Mouse (Mus musculus) layer of hippocampus, adult 9-10 months (tissue): Measurements from ENCODE around the gene Nelfe.

ENCODE experiments used
- DNase-seq: peaks from one replicate; pipeline ENCODE4 v3.0.0; 2022; ENCODE audit warnings: low spot score

The Nelfe gene

GRCm38 (mm10) chr17:34847192-34847591 lies 3.0 kb upstream of the Nelfe start:
- no peak for DNase-seq

DNA sequence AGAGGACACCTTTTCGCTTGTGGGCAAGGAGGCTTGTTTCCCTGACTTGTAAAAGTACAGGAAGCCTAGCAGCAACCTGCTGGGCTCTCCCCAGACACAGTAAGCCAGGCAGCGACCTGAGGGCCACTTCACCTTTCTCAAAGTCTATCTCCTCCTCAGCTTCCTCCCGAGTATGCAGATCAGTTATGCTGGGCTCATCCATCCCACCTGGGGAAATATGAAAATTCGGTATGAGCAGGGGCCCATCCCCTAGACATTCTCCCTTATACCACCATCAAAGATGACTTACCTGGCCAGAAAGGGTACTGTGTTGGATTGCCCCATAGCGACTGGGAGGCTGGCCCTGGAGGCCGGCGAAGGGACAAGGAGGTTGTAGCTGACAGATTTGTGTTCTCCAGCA lies 2.6 kb upstream of the Nelfe start:
- DNase-seq = no peak

DNA sequence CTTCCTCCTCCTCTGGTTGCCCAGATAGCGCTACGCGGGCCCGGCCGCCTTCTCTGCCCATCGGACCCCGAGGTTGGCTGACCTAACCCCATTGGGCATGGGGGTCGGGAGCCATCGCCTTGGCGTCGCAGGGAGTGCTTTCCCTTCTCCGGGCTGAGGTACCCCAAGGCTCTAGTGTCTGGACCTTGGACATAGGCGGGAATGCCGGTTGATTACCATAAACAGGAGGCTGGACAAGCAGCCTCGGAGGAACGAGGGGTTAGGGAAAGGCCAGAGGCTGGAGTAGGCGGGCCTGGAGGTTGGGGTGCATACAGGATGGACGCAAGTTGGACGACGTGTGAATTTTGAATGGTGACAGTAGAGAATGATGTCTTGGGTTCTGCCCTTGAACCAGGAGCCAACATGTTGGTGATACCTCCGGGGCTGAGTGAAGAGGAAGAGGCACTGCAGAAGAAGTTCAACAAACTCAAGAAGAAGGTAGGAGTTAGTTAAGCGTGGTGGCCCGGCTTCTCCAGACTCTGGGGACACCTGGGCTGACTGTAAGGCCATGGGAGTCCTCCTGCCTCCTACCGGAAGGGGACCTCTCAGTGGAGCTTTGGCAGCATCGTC lies 430 bp downstream of the Nelfe start:
- no peak for DNase-seq

DNA sequence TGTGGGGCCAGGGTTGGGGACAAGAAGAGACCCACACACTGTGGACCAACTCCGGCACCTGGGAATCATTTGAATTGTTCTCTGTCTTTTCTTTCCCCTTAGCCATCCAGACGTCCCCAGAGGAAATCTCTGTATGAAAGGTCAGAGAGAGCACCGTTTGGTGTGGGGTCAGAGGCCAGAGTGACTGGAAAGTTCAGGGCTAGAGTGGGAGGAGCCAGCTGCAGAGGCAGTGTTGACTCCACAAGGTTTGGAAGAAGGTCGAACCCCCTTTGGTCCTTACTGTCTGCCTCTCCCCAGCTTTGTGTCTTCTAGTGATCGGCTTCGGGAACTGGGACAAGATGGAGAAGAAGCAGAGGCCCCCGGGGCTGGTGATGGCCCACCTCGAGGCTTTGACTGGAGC lies 3.3 kb downstream of the Nelfe start:
- DNase-seq = no peak

GRCm38 (mm10) chr17:34854761-34855160 lies 4.6 kb downstream of the Nelfe start:
- DNase-seq = no peak

- no peak for DNase-seq
Measured at GRCm38 (mm10) chr17:34855825-34856224, 5.6 kb downstream of the Nelfe start.

GRCm38 (mm10) chr17:34858670-34859069 lies 8.5 kb downstream of the Nelfe start:
- DNase-seq = no peak

GRCm38 (mm10) chr17:34860514-34860913 lies 10.3 kb downstream of the Nelfe start:
- DNase-seq = no peak

DNA sequence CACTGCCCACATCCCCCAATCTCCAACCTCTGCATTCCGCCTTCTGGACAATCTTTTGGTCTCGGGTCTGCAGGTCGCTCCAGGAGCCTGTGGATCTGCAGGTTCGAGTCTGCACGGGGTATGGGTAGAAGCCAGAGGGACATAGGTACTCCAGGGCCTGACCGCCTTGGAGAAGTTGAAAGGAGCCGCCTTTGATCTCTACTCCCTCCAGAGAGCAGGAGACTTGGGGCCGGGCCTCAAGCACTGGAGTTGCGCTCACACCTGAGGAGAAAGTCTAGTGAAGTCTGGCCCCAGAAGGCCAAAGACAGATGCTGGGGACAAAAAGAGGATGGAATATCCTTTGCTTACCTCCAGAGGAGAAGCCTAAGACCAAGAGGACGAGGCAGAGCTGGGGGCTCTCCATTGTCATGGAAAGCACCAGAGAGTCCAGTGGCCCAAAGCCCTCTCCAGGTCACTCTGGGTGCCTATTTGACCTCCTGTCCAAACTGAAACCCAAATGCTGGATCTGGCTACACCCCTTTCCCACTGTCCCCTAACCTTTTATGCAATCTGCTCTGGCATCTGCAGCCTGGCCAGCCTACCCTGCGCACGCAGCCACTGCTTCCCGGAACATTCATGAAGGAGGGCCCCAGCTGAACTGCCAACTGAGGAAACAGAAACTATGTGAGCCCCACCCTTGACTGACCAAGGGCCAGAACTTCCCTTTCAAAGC lies 11.7 kb downstream of the Nelfe start:
- no peak for DNase-seq

DNA sequence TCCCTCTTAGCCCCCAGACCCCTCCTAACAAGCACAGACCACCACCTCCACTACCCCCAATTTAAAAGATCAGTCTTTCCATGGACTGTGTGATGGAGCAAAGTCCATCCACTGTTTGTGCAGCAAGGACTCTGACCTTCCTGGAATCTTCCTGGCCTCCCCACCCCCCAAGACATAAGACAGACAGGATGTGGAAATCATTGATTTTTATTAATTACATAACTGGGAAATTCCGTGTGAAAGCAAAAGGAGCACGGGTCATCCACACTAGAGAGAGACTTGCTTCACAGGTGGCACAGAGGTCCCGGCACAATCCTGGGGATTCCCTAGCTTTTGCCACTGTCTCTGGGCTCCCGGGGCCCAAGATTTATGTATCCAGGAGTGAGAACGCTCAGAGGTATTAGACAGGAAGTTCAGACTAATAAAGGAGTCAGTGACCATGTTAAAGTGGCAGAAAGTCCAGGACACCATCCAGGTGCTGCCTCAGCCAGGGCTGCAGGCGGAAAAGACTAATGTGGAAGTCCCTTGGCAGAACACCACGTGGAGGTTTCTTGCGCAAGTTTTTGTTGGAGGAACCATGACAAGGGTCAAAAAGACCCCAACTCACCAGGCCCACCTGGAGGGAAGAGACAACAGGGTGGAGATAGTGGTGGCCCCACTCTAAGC lies 12.4 kb downstream of the Nelfe start, which contains the start of gene Cfb:
Cfb (minus strand) TSS at position 103 of the 666 bp plus-strand sequence.
- DNase-seq = no peak

DNA sequence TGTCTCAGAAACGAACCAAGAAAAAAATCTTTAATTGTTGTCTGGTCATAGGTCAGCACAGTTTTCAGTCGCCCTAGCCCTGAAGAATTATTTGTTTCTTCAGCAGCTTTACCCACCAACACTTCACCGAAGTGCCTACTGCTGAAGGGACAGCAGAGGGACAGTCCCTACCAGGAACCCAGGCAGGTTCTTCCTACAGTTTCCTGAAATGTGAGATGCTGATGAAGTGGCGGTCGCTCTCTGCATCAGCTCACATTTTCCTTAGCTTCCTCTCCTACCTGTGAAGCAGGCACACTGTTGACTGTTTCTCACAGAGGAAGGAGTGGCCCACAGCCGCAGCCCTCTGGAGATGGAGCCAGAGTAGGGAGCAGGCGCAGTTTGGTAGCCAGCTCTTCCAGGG lies 15.8 kb downstream of the Nelfe start:
- no peak for DNase-seq

DNA sequence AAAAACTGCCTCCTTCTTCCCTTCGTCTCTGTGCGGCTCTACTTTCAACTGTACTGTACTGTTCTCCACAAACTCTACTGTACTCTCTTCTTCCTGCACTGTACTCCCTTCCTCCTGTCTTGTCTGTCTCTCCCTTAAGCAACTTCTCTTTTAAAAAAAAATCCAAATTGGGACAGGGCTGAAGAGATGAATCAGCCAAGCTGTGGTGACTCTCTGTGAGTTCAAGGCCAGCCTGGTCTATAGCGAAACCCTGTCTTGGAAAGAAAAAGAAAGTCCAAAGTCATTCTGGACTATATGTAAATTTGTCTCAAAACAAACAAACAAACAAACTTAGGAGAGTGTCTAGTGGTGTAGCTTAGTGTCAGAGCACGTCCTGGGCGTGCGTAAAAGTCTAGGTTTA lies 24.1 kb downstream of the Nelfe start:
- DNase-seq = no peak

DNA sequence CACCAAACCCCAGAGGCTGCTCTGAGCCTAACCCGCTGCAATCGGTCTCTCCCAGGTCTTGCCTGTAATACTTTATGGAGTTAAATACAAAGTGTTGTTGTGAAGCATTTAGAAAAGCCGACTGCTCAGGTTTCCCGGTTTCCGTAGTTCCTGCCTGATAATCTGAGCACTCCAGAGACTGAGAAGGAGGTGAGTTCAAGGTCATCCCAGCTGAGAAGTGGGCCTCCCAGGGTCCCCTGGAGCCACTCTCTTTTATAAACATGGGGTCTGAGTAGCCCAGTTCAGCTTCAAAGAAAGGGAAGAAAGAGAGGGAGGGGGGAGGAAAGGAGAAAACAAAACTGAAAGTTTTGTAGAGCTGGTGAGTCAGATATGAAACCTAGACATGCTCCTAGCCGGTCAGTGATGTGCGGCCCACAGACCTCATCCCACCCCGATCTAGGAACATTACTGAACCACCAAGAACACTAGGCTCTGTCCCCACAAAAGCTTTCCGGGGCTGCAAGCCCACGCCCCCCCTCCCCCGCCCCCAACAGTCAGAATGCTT lies 29.2 kb downstream of the Nelfe start, which contains the start of gene Zbtb12:
Zbtb12 (plus strand) TSS at position 148 of the 544 bp plus-strand sequence.
- DNase-seq = no peak

DNA sequence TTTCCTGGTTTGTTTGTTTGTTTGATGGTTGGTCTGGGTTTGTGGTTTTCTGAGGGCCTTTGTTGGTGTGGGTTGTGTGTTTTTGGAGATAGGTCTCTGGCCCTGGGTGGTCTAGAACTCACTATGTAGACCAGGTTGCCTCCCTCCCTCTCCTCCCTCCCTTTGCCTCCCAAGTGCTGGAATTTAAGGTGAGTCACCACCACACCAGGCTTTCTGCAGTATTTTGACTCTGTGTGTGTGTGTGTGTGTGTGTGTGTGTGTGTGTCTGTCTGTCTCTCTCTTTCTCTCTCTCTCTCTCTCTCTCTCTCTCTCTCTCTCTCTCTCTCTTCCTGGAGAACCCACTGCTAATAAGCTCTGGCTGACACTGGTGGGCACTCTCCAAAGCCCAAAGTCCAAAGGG lies 31.0 kb downstream of the Nelfe start:
- DNase-seq = no peak

DNA sequence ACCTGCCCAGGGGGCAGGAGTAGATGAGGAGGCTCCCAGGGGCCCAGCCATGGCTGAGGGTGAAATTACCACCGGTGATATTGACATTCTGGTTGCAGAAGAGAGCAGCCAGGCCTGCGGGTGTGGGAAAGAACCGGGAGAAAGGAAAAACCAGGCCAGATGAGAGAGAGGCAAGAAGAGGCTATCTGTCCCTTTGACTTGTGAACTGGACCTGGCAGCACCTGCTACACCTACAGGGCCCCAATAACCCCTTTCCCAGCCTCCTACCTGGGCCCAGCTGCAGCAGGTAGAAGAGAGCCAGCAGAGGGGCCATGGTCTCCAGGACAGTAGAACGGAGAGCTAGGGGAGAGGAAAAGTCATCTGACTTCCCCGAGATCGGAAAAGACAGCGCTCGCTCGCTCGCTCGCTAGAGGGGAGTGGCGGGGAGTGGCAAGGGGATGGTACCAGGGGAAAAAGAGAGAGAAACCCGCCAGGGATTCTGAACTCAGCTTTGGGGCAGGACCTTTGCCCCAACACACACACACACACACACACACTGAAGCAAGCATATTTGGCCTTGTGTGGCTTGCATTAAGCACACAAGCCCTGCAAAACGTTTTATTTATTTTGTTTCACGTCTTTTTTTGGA lies 31.6 kb downstream of the Nelfe start, which contains the start of gene Gm20547:
Gm20547 (minus strand) TSS at position 360 of the 628 bp plus-strand sequence.
- DNase-seq = no peak

DNA sequence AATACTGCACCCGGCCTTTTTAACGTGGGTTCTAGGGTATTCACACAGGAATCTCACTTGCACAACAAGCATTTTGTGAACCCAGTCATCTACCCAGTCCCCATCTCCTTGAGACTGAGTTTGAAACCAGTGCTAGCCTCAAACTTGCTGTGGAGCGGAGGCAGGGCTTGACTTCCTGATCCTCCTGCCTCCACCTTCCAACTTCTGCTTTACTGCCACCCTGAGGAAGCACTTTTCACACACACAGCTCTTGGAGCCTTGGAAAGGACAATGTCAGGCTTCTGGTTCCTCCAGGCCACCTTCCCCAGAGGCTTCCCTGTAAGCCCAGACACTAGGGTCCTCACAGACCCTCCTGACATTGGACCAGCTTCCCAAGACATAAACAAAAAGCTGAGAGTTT lies 33.1 kb downstream of the Nelfe start:
- DNase-seq = no peak

- no peak for DNase-seq
Measured at GRCm38 (mm10) chr17:34884704-34885103, 34.5 kb downstream of the Nelfe start.

DNA sequence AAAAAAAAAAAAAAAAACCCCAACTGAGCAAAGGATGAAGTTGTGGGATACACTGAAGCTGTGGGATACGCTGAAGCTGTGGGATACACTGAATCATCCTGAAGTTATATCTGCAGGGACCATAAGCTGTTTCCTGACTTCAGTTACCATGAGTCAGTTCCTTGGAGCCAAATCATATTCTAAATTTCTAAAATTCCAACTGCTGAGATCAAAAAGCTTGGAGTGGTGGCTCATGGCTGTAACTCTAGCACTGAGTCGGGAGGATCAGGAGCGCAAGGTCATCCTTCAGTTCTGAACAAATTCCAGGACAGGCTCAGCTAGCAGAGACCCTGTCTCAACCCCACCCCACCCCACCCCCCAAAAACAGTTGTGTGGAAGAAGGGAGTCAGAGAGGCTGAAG lies 35.4 kb downstream of the Nelfe start:
- no peak for DNase-seq

DNA sequence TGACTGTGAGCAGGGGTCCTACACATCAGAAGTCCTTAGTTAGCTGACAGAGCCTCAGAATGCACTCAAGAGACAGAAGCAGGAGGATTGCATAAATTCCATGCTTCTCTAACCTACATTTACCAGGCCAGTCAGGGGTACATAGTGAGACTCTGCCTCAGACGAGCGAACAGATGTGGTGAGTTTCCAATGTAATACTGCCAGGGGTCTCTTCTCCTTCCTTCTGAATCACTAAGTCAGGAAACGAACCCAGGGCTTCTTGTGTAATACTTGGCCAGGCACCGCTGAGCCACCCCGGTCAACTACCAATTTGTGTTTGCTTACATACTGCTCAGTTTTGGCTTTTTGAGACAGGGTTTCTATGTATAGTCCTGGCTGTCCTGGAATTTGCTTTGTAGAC lies 37.8 kb downstream of the Nelfe start:
- DNase-seq = no peak

GRCm38 (mm10) chr17:34890074-34890743 lies 40.0 kb downstream of the Nelfe start:
- DNase-seq = no peak

DNA sequence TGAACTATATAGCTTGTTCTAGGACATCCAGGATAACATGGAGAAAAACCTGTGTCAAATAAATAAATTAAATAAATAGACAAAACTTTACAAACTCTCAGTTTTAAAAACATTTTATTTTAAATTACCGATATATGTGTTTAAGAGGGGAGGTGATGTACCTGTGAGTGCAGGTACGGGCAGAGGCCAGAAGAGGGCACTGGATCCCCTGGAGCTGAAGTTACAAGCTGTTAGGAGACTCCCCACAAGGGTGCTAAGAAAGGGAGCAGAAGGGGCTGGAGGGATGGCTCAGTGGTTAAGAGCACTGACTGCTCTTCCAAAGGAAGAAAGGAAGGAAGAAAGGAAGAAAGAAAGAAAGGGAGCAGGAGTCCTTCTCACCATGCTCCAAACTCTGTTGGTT lies 41.2 kb downstream of the Nelfe start:
- DNase-seq = no peak
